Comparison of ENCODE assay signal across 8 mouse cellular contexts in genomic region chr6:37054435-37055020, GRCm38 (mm10).
DNase-seq lines count a peak whose midpoint lies in the region; ATAC-seq and TF ChIP-seq lines count a peak whose summit lies in the region.
"Had no signal": no experiment of that assay in that cellular context is flagged by ENCODE, and none has a peak within 500 bp of the region (broad histone marks: within the 10 kb centered on the region; RNA-seq: fewer than 3 reads in every experiment).

No protein-coding gene starts in this region.

- no peak for TF ChIP-seq EP300 in ES-Bruce4 (IDR thresholded peaks at IDR 0.05; ENCODE audit: insufficient read depth, low read depth, low read length)

- peak; percentile 57; the same call in 1 of the 2 replicates for ATAC-seq in hindbrain, embryonic 16.5 days
- ATAC-seq in hindbrain, embryonic 13.5 days (ENCODE audit: low FRiP score): no peak
- peak; percentile 62; the same call in 1 of the 2 replicates for ATAC-seq in erythroblast, adult 5-6 weeks (replicated peaks; ENCODE audit: low FRiP score, poor library complexity, severe bottlenecking)
- peak; percentile 77 for ATAC-seq in megakaryocyte-erythroid progenitor cell, adult 5-6 weeks (replicated peaks; ENCODE audit: low FRiP score, low TSS enrichment, poor library complexity, severe bottlenecking)
- no peak for ATAC-seq in kidney, embryonic 15.5 days (replicated peaks; ENCODE audit: low FRiP score)

- TF ChIP-seq POLR2A in ES-Bruce4 (IDR thresholded peaks at IDR 0.05; ENCODE audit: insufficient read depth, low read length): no peak

- no peaks in the 10 kb centered on the region for H3K9me3 ChIP-seq in hindbrain, embryonic 16.5 days (ENCODE audit: control insufficient read depth, low read length)
- no peaks in the 10 kb centered on the region for H3K9me3 ChIP-seq in hindbrain, embryonic 13.5 days
- no peaks in the 10 kb centered on the region for H3K9me3 ChIP-seq in ES-Bruce4 (replicated peaks; ENCODE audit: control insufficient read depth, insufficient read depth, low read length, poor library complexity, severe bottlenecking)
- H3K9me3 ChIP-seq in kidney, embryonic 15.5 days (replicated peaks): no peaks in the 10 kb centered on the region

- peak; percentile 75 for DNase-seq in 416B (ENCODE audit: low read depth)

- H3K36me3 ChIP-seq in hindbrain, embryonic 16.5 days (ENCODE audit: control insufficient read depth, insufficient read depth, low read length): no peaks in the 10 kb centered on the region
- peaks cover 3% of the 10 kb centered on the region; the same call in 1 of the 2 replicates for H3K36me3 ChIP-seq in hindbrain, embryonic 13.5 days
- no peaks in the 10 kb centered on the region; the same call in 1 of the 2 replicates for H3K36me3 ChIP-seq in ES-Bruce4 (ENCODE audit: control insufficient read depth, insufficient read depth, low read length, poor library complexity, severe bottlenecking)
- H3K36me3 ChIP-seq in kidney, embryonic 15.5 days: no peaks in the 10 kb centered on the region

- peaks cover 3% of the 10 kb centered on the region for H3K4me1 ChIP-seq in hindbrain, embryonic 16.5 days (ENCODE audit: control insufficient read depth, insufficient read depth, low read depth, low read length)
- peaks cover 5% of the 10 kb centered on the region; the same call in 1 of the 2 replicates for H3K4me1 ChIP-seq in hindbrain, embryonic 13.5 days (replicated peaks)
- no peaks in the 10 kb centered on the region for H3K4me1 ChIP-seq in ES-Bruce4 (ENCODE audit: control insufficient read depth, insufficient read depth, low read length)
- no peaks in the 10 kb centered on the region for H3K4me1 ChIP-seq in kidney, embryonic 15.5 days

- WGBS in hindbrain, embryonic 16.5 days: 50% methylated on average over 6 of the region's 6 CpGs
- WGBS in hindbrain, embryonic 13.5 days: 52% methylated on average over 6 of the region's 6 CpGs
- 48% methylated on average over 6 of the region's 6 CpGs for WGBS in kidney, embryonic 15.5 days

- H3K27me3 ChIP-seq in hindbrain, embryonic 16.5 days (replicated peaks; ENCODE audit: control insufficient read depth, insufficient read depth, low read length): no peaks in the 10 kb centered on the region
- H3K27me3 ChIP-seq in hindbrain, embryonic 13.5 days: no peaks in the 10 kb centered on the region
- no peaks in the 10 kb centered on the region; the same call in 1 of the 2 replicates for H3K27me3 ChIP-seq in ES-Bruce4 (ENCODE audit: control insufficient read depth, insufficient read depth, low read length, poor library complexity, severe bottlenecking)
- H3K27me3 ChIP-seq in kidney, embryonic 15.5 days: no peaks in the 10 kb centered on the region

- H3K27ac ChIP-seq in hindbrain, embryonic 16.5 days (ENCODE audit: low read depth, low read length): no peak overlapping the region
- H3K27ac ChIP-seq in hindbrain, embryonic 13.5 days: no peak overlapping the region
- no peak overlapping the region for H3K27ac ChIP-seq in ES-Bruce4 (ENCODE audit: insufficient read depth, low read length)
- H3K27ac ChIP-seq in kidney, embryonic 15.5 days: no peak overlapping the region

- H3K9ac ChIP-seq in hindbrain, embryonic 16.5 days (ENCODE audit: low read depth, low read length): no peak overlapping the region
- no peak overlapping the region for H3K9ac ChIP-seq in hindbrain, embryonic 13.5 days
- H3K9ac ChIP-seq in ES-Bruce4 (ENCODE audit: low read depth, poor library complexity, severe bottlenecking): no peak overlapping the region
- no peak overlapping the region for H3K9ac ChIP-seq in kidney, embryonic 15.5 days

- TF ChIP-seq CTCF in ES-Bruce4 (IDR thresholded peaks at IDR 0.05; ENCODE audit: low read depth, low read length): peak; percentile 21

- H3K4me2 ChIP-seq in hindbrain, embryonic 16.5 days (ENCODE audit: low read length): no peak overlapping the region
- no peak overlapping the region for H3K4me2 ChIP-seq in hindbrain, embryonic 13.5 days
- H3K4me2 ChIP-seq in kidney, embryonic 15.5 days: no peak overlapping the region

- H3K4me3 ChIP-seq in hindbrain, embryonic 16.5 days (ENCODE audit: low read length): no peak overlapping the region
- no peak overlapping the region for H3K4me3 ChIP-seq in hindbrain, embryonic 13.5 days
- no peak overlapping the region for H3K4me3 ChIP-seq in ES-Bruce4 (ENCODE audit: low read depth, low read length)
- H3K4me3 ChIP-seq in kidney, embryonic 15.5 days (replicated peaks): no peak overlapping the region
- H3K4me3 ChIP-seq: erythroblast, embryonic 14.5 days had no signal

Comparison
In these comparisons a context has a peak if more than half of its experiments do, and no peak if none do; other contexts are left out.
1. ATAC-seq: peak in hindbrain, embryonic 16.5 days (single experiment), erythroblast, adult 5-6 weeks (single experiment) and megakaryocyte-erythroid progenitor cell, adult 5-6 weeks (single experiment); none in hindbrain, embryonic 13.5 days (single experiment) and kidney, embryonic 15.5 days (single experiment).